Mouse (Mus musculus): ENCODE data around the gene Rps21. TPM values are rescaled to one million over a fixed set of nuclear protein-coding genes. Genes with fewer than 3 reads are reported as not detected.

Gene Rps21
- polyA plus RNA-seq, 1 experiment from 2014 or later: 537 TPM

DNA sequence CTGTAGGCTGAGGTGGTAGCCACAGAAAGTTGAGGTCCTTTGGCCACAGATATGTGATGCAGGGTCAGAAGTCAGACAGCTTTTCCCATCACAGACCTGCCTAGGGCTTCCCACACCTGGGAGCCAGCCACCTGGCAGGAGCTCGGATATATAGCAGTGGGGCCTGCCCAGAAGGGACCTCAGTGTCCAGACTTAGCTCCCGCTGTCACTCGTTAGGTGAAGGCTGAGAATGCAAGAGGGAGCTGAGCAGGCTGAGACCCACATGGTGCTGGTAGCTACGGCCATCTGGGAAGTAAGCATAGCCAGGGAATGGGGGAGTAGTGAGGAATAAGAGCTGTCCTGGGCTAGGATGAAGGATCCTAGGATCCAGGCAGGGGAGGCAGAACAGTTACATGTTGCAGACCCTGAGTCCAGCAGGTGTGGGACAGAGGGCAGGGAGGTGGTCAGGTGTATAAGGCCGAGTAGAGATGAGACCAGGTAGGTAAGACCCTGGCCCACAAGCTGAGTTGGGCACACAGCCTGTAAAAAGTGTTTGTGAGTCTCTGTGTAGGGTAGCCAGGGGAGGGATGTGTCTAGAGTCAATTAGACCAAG lies 14.7 kb downstream of the Rps21 start:
- no peaks in the 10 kb centered on the region for H3K9me3 ChIP-seq (replicated peaks; ENCODE audit: control insufficient read depth, low read length)
- H3K4me1 ChIP-seq (ENCODE audit: control insufficient read depth, insufficient read depth, low read length): peaks cover 27% of the 10 kb centered on the region
- 69% methylated on average over 5 of the region's 5 CpGs for WGBS
- peak overlapping the region; percentile 91 for H3K9ac ChIP-seq (ENCODE audit: low read length)
- no peak overlapping the region for H3K27ac ChIP-seq (ENCODE audit: low read length)
- peak overlapping the region; percentile 93 for H3K4me2 ChIP-seq (ENCODE audit: low read depth, low read length)
- no peak for ATAC-seq (ENCODE audit: insufficient read depth, low FRiP score)
- no peaks in the 10 kb centered on the region for H3K36me3 ChIP-seq (ENCODE audit: control insufficient read depth, insufficient read depth, low read length)
- H3K27me3 ChIP-seq (ENCODE audit: control insufficient read depth, insufficient read depth, low read length): no peaks in the 10 kb centered on the region
- peak overlapping the region; percentile 74 for H3K4me3 ChIP-seq (replicated peaks; ENCODE audit: low read length)

- no peaks in the 10 kb centered on the region for H3K9me3 ChIP-seq (replicated peaks; ENCODE audit: control insufficient read depth, low read length)
- peak overlapping the region; percentile 39; the same call in 1 of the 2 replicates for H3K27ac ChIP-seq (ENCODE audit: low read length)
- H3K36me3 ChIP-seq (ENCODE audit: control insufficient read depth, insufficient read depth, low read length): no peaks in the 10 kb centered on the region
- 0 out of 2 replicates have a peak, but pooled peaks have one; percentile 5 for ATAC-seq (ENCODE audit: insufficient read depth, low FRiP score)
- peak overlapping the region; percentile 93 for H3K4me2 ChIP-seq (ENCODE audit: low read depth, low read length)
- H3K4me3 ChIP-seq (replicated peaks; ENCODE audit: low read length): peak overlapping the region; percentile 74
- peak overlapping the region; percentile 91 for H3K9ac ChIP-seq (ENCODE audit: low read length)
- WGBS: under 1% methylated on average over 35 of the region's 37 CpGs
- peaks cover 31% of the 10 kb centered on the region for H3K4me1 ChIP-seq (ENCODE audit: control insufficient read depth, insufficient read depth, low read length)
- H3K27me3 ChIP-seq (ENCODE audit: control insufficient read depth, insufficient read depth, low read length): no peaks in the 10 kb centered on the region
Observed at GRCm38 (mm10) chr2:180272884-180273321, 15.7 kb downstream of the Rps21 start.

- H3K4me3 ChIP-seq (replicated peaks; ENCODE audit: low read length): peak within 1 kb of the TSS; percentile 74
- no peaks in the 10 kb centered on the region for H3K9me3 ChIP-seq (replicated peaks; ENCODE audit: control insufficient read depth, low read length)
- peak within 1 kb of the TSS; percentile 91 for H3K9ac ChIP-seq (ENCODE audit: low read length)
- peak within 1 kb of the TSS; percentile 93 for H3K4me2 ChIP-seq (ENCODE audit: low read depth, low read length)
- ATAC-seq (ENCODE audit: insufficient read depth, low FRiP score): peak; percentile 92
- peak within 1 kb of the TSS; percentile 78 for H3K27ac ChIP-seq (ENCODE audit: low read length)
- H3K4me1 ChIP-seq (ENCODE audit: control insufficient read depth, insufficient read depth, low read length): peaks cover 35% of the 10 kb centered on the region
- WGBS: 5% methylated on average over 68 of the region's 68 CpGs
- no peaks in the 10 kb centered on the region for H3K27me3 ChIP-seq (ENCODE audit: control insufficient read depth, insufficient read depth, low read length)
- no peaks in the 10 kb centered on the region for H3K36me3 ChIP-seq (ENCODE audit: control insufficient read depth, insufficient read depth, low read length)
Observed at GRCm38 (mm10) chr2:180273394-180274244, 16.4 kb downstream of the Rps21 start, which contains the start of gene Cables2. Gene Cables2 (minus strand): TSS chr2:180273496.

GRCm38 (mm10) chr2:180274523-180274922 lies 17.3 kb downstream of the Rps21 start:
- H3K9me3 ChIP-seq (replicated peaks; ENCODE audit: control insufficient read depth, low read length): no peaks in the 10 kb centered on the region
- H3K4me1 ChIP-seq (ENCODE audit: control insufficient read depth, insufficient read depth, low read length): peaks cover 35% of the 10 kb centered on the region
- ATAC-seq (ENCODE audit: insufficient read depth, low FRiP score): no peak
- 83% methylated on average over 2 of the region's 2 CpGs for WGBS
- H3K9ac ChIP-seq (ENCODE audit: low read length): no peak overlapping the region
- H3K4me3 ChIP-seq (replicated peaks; ENCODE audit: low read length): no peak overlapping the region
- H3K4me2 ChIP-seq (ENCODE audit: low read depth, low read length): no peak overlapping the region
- H3K27me3 ChIP-seq (ENCODE audit: control insufficient read depth, insufficient read depth, low read length): no peaks in the 10 kb centered on the region
- no peaks in the 10 kb centered on the region for H3K36me3 ChIP-seq (ENCODE audit: control insufficient read depth, insufficient read depth, low read length)
- no peak overlapping the region for H3K27ac ChIP-seq (ENCODE audit: low read length)

- Histone ChIP-seq H3K4me2 (ENCODE audit: low read depth, low read length) (peak overlapping the region; percentile 41), H3K4me1 (ENCODE audit: control insufficient read depth, insufficient read depth, low read length) (peaks cover 35% of the 10 kb centered on the region), H3K27me3 (ENCODE audit: control insufficient read depth, insufficient read depth, low read length) (no peaks in the 10 kb centered on the region), H3K9ac (ENCODE audit: low read length) (no peak overlapping the region), H3K36me3 (ENCODE audit: control insufficient read depth, insufficient read depth, low read length) (no peaks in the 10 kb centered on the region), H3K4me3 (replicated peaks; ENCODE audit: low read length) (no peak overlapping the region), H3K27ac (ENCODE audit: low read length) (peak overlapping the region; percentile 88), H3K9me3 (replicated peaks; ENCODE audit: control insufficient read depth, low read length) (no peaks in the 10 kb centered on the region)
- ATAC-seq (ENCODE audit: insufficient read depth, low FRiP score): peak; percentile 69
- under 1% methylated on average over 8 of the region's 8 CpGs for WGBS
Observed at GRCm38 (mm10) chr2:180275836-180276235, 18.7 kb downstream of the Rps21 start.

DNA sequence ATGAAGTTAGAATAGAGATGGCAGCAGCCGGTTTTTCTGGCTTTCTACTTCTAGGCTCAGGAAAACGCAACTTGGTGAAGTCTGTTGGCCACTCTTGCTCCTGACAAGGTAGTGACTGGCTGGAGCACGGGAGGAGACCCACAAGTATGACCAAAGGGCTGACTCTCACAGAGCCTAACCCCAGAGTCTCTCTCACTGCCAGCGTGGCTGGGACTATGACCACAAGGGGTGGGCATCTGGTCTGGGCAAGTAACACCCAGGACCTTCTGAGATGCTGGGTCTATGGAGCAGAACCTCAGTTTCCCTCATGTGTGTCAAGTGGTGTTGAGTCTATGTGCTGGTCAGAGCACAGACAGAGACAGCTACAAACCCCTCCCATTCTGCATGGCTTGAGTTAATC lies 19.2 kb downstream of the Rps21 start:
- Histone ChIP-seq H3K27ac (ENCODE audit: low read length) (peak overlapping the region; percentile 88), H3K36me3 (ENCODE audit: control insufficient read depth, insufficient read depth, low read length) (no peaks in the 10 kb centered on the region), H3K4me2 (ENCODE audit: low read depth, low read length) (peak overlapping the region; percentile 41), H3K9ac (ENCODE audit: low read length) (no peak overlapping the region), H3K9me3 (replicated peaks; ENCODE audit: control insufficient read depth, low read length) (no peaks in the 10 kb centered on the region), H3K4me1 (ENCODE audit: control insufficient read depth, insufficient read depth, low read length) (peaks cover 35% of the 10 kb centered on the region), H3K4me3 (replicated peaks; ENCODE audit: low read length) (no peak overlapping the region), H3K27me3 (ENCODE audit: control insufficient read depth, insufficient read depth, low read length) (no peaks in the 10 kb centered on the region)
- ATAC-seq (ENCODE audit: insufficient read depth, low FRiP score): no peak
- 35% methylated on average over 4 of the region's 4 CpGs for WGBS

DNA sequence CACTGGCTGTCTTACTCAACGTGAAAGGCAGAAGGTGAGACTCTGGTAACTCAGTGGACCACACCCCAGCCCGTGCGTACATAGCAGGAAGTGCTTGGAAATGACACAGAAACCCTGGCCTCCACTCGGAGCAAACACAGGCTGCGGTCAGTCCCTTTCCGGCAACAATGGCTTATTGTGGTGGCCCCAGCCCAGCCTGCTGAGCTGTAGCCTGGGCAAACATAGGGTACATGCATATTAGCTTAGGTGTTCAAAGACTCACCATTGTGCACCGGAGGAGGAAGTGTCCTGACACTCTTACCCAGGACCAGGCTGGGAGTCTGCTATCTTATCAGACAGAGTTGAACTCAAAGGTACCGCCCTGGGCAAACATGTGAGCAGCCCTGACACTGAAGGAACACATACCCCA lies 19.7 kb downstream of the Rps21 start:
- no peak overlapping the region for H3K9ac ChIP-seq (ENCODE audit: low read length)
- H3K9me3 ChIP-seq (replicated peaks; ENCODE audit: control insufficient read depth, low read length): no peaks in the 10 kb centered on the region
- H3K27ac ChIP-seq (ENCODE audit: low read length): peak overlapping the region; percentile 88
- no peak overlapping the region for H3K4me3 ChIP-seq (replicated peaks; ENCODE audit: low read length)
- 44% methylated on average over 8 of the region's 8 CpGs for WGBS
- H3K36me3 ChIP-seq (ENCODE audit: control insufficient read depth, insufficient read depth, low read length): no peaks in the 10 kb centered on the region
- H3K27me3 ChIP-seq (ENCODE audit: control insufficient read depth, insufficient read depth, low read length): no peaks in the 10 kb centered on the region
- ATAC-seq (ENCODE audit: insufficient read depth, low FRiP score): peak; percentile 57
- peak overlapping the region; percentile 41; the same call in 1 of the 2 replicates for H3K4me2 ChIP-seq (ENCODE audit: low read depth, low read length)
- H3K4me1 ChIP-seq (ENCODE audit: control insufficient read depth, insufficient read depth, low read length): peaks cover 31% of the 10 kb centered on the region

DNA sequence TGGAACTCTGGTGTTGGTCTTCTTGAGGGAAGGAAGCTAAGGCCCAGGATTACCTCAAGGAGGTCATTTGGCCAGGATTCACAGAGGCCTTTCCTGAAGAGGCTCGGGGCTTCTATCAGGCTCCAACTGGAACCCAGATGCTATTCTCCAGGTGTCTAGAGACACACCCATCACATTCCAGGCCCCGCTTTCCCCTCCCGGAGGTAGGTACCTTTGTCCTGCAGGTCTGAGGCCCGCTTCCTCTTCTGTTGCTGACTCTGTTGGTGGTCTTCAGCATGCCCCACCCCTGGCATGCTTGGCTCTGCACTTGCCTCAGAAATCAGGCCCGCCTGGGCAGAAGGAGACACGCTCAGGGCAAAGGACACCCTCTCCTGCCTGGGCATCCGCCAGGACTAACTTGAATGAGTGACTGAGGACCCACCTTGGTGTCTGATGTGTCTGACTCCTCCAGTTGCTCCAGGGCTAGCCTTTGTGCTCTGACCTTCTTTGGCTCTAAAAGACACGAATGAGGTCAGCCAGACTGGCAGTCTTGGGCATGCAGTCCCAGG lies 20.7 kb downstream of the Rps21 start:
- WGBS: 52% methylated on average over 8 of the region's 8 CpGs
- ATAC-seq (ENCODE audit: insufficient read depth, low FRiP score): no peak
- H3K4me3 ChIP-seq (replicated peaks; ENCODE audit: low read length): no peak overlapping the region
- no peak overlapping the region for H3K4me2 ChIP-seq (ENCODE audit: low read depth, low read length)
- H3K27me3 ChIP-seq (ENCODE audit: control insufficient read depth, insufficient read depth, low read length): no peaks in the 10 kb centered on the region
- peak overlapping the region; percentile 88 for H3K27ac ChIP-seq (ENCODE audit: low read length)
- H3K9ac ChIP-seq (ENCODE audit: low read length): 0 out of 2 replicates have a peak overlapping the region, but pooled peaks have one; percentile 15
- H3K9me3 ChIP-seq (replicated peaks; ENCODE audit: control insufficient read depth, low read length): no peaks in the 10 kb centered on the region
- peaks cover 21% of the 10 kb centered on the region for H3K4me1 ChIP-seq (ENCODE audit: control insufficient read depth, insufficient read depth, low read length)
- no peaks in the 10 kb centered on the region for H3K36me3 ChIP-seq (ENCODE audit: control insufficient read depth, insufficient read depth, low read length)

GRCm38 (mm10) chr2:180279321-180279720 lies 22.1 kb downstream of the Rps21 start:
- Histone ChIP-seq H3K4me2 (ENCODE audit: low read depth, low read length) (no peak overlapping the region), H3K4me3 (replicated peaks; ENCODE audit: low read length) (no peak overlapping the region), H3K9me3 (replicated peaks; ENCODE audit: control insufficient read depth, low read length) (no peaks in the 10 kb centered on the region), H3K36me3 (ENCODE audit: control insufficient read depth, insufficient read depth, low read length) (no peaks in the 10 kb centered on the region), H3K27ac (ENCODE audit: low read length) (no peak overlapping the region), H3K9ac (ENCODE audit: low read length) (0 out of 2 replicates have a peak overlapping the region, but pooled peaks have one; percentile 17), H3K27me3 (ENCODE audit: control insufficient read depth, insufficient read depth, low read length) (no peaks in the 10 kb centered on the region), H3K4me1 (ENCODE audit: control insufficient read depth, insufficient read depth, low read length) (peaks cover 15% of the 10 kb centered on the region)
- WGBS: 90% methylated on average over 8 of the region's 8 CpGs
- ATAC-seq (ENCODE audit: insufficient read depth, low FRiP score): no peak

Measured in stomach, embryonic 16.5 days (tissue).